Mouse (Mus musculus): ENCODE results near the gene Mipep. TPM values are rescaled to one million over a fixed set of nuclear protein-coding genes. Genes with fewer than 3 reads are reported as not detected.

Mipep gene
- polyA plus RNA-seq, 1 experiment = 18.6 TPM

GRCm38 (mm10) chr14:60776521-60776920 is 7.9 kb upstream of the Mipep start:
- TF ChIP-seq POLR2A (IDR thresholded peaks at IDR 0.05; ENCODE audit: low read depth, low read length) (no peak), CTCF (conservative IDR thresholded peaks at IDR 0.05; ENCODE audit: insufficient read depth, insufficient read length, low read depth, low read length) (no peak)
- Histone ChIP-seq H3K4me3 (ENCODE audit: insufficient read depth, low read depth, low read length) (no peak overlapping the region), H3K36me3 (ENCODE audit: control insufficient read depth, insufficient read depth, low read length) (no peaks in the 10 kb centered on the region), H3K27me3 (replicated peaks; ENCODE audit: control insufficient read depth, insufficient read depth, low read length) (no peaks in the 10 kb centered on the region), H3K27ac (ENCODE audit: insufficient read depth, low read depth, low read length) (no peak overlapping the region), H3K4me1 (ENCODE audit: control insufficient read depth, insufficient read depth, low read length) (no peaks in the 10 kb centered on the region)
- DNase-seq = no peak
- WGBS = 88% methylated on average over 8 of the region's 8 CpGs

- Histone ChIP-seq H3K27ac (ENCODE audit: insufficient read depth, low read depth, low read length) (no peak overlapping the region), H3K36me3 (ENCODE audit: control insufficient read depth, insufficient read depth, low read length) (no peaks in the 10 kb centered on the region), H3K27me3 (replicated peaks; ENCODE audit: control insufficient read depth, insufficient read depth, low read length) (no peaks in the 10 kb centered on the region), H3K4me1 (ENCODE audit: control insufficient read depth, insufficient read depth, low read length) (no peaks in the 10 kb centered on the region), H3K4me3 (ENCODE audit: insufficient read depth, low read depth, low read length) (no peak overlapping the region)
- TF ChIP-seq CTCF (conservative IDR thresholded peaks at IDR 0.05; ENCODE audit: insufficient read depth, insufficient read length, low read depth, low read length) = no peak
- TF ChIP-seq POLR2A (IDR thresholded peaks at IDR 0.05; ENCODE audit: low read depth, low read length) = no peak
- 90% methylated on average over 5 of the region's 5 CpGs for WGBS
- no peak for DNase-seq
Observed at GRCm38 (mm10) chr14:60777485-60777919, 6.9 kb upstream of the Mipep start.

- no peaks in the 10 kb centered on the region for H3K27me3 ChIP-seq (replicated peaks; ENCODE audit: control insufficient read depth, insufficient read depth, low read length)
- no peak for DNase-seq
- no peak for TF ChIP-seq POLR2A (IDR thresholded peaks at IDR 0.05; ENCODE audit: low read depth, low read length)
- TF ChIP-seq CTCF (conservative IDR thresholded peaks at IDR 0.05; ENCODE audit: insufficient read depth, insufficient read length, low read depth, low read length) = no peak
- 92% methylated on average over 7 of the region's 7 CpGs for WGBS
- no peaks in the 10 kb centered on the region for H3K36me3 ChIP-seq (ENCODE audit: control insufficient read depth, insufficient read depth, low read length)
- H3K27ac ChIP-seq (ENCODE audit: insufficient read depth, low read depth, low read length) = no peak overlapping the region
- H3K4me1 ChIP-seq (ENCODE audit: control insufficient read depth, insufficient read depth, low read length) = no peaks in the 10 kb centered on the region
- no peak overlapping the region for H3K4me3 ChIP-seq (ENCODE audit: insufficient read depth, low read depth, low read length)
Observed at GRCm38 (mm10) chr14:60779198-60779597, 5.2 kb upstream of the Mipep start.

- H3K36me3 ChIP-seq (ENCODE audit: control insufficient read depth, insufficient read depth, low read length) = no peaks in the 10 kb centered on the region
- no peaks in the 10 kb centered on the region for H3K4me1 ChIP-seq (ENCODE audit: control insufficient read depth, insufficient read depth, low read length)
- 49% methylated on average over 7 of the region's 7 CpGs for WGBS
- H3K4me3 ChIP-seq (ENCODE audit: insufficient read depth, low read depth, low read length) = no peak overlapping the region
- H3K27ac ChIP-seq (ENCODE audit: insufficient read depth, low read depth, low read length) = no peak overlapping the region
- no peak for DNase-seq
- H3K27me3 ChIP-seq (replicated peaks; ENCODE audit: control insufficient read depth, insufficient read depth, low read length) = no peaks in the 10 kb centered on the region
- TF ChIP-seq POLR2A (IDR thresholded peaks at IDR 0.05; ENCODE audit: low read depth, low read length) (no peak), CTCF (conservative IDR thresholded peaks at IDR 0.05; ENCODE audit: insufficient read depth, insufficient read length, low read depth, low read length) (no peak)
Observed at GRCm38 (mm10) chr14:60782121-60782656, 2.2 kb upstream of the Mipep start.

- Histone ChIP-seq H3K4me3 (ENCODE audit: insufficient read depth, low read depth, low read length) (no peak overlapping the region), H3K27ac (ENCODE audit: insufficient read depth, low read depth, low read length) (no peak overlapping the region), H3K36me3 (ENCODE audit: control insufficient read depth, insufficient read depth, low read length) (no peaks in the 10 kb centered on the region), H3K27me3 (replicated peaks; ENCODE audit: control insufficient read depth, insufficient read depth, low read length) (no peaks in the 10 kb centered on the region), H3K4me1 (ENCODE audit: control insufficient read depth, insufficient read depth, low read length) (no peaks in the 10 kb centered on the region)
- TF ChIP-seq CTCF (conservative IDR thresholded peaks at IDR 0.05; ENCODE audit: insufficient read depth, insufficient read length, low read depth, low read length) (no peak), POLR2A (IDR thresholded peaks at IDR 0.05; ENCODE audit: low read depth, low read length) (no peak)
- WGBS = 47% methylated on average over 8 of the region's 8 CpGs
- DNase-seq = no peak
Observed at GRCm38 (mm10) chr14:60783196-60783595, 1.2 kb upstream of the Mipep start.

- WGBS = 36% methylated on average over 3 of the region's 3 CpGs
- TF ChIP-seq POLR2A (IDR thresholded peaks at IDR 0.05; ENCODE audit: low read depth, low read length) (no peak), CTCF (conservative IDR thresholded peaks at IDR 0.05; ENCODE audit: insufficient read depth, insufficient read length, low read depth, low read length) (peak; percentile 69)
- Histone ChIP-seq H3K4me1 (ENCODE audit: control insufficient read depth, insufficient read depth, low read length) (no peaks in the 10 kb centered on the region), H3K4me3 (ENCODE audit: insufficient read depth, low read depth, low read length) (no peak overlapping the region), H3K36me3 (ENCODE audit: control insufficient read depth, insufficient read depth, low read length) (no peaks in the 10 kb centered on the region), H3K27ac (ENCODE audit: insufficient read depth, low read depth, low read length) (no peak overlapping the region), H3K27me3 (replicated peaks; ENCODE audit: control insufficient read depth, insufficient read depth, low read length) (no peaks in the 10 kb centered on the region)
- peak; percentile 54 for DNase-seq
Observed at GRCm38 (mm10) chr14:60790103-60790502, 5.7 kb downstream of the Mipep start.

GRCm38 (mm10) chr14:60796600-60797322 is 12.4 kb downstream of the Mipep start:
- H3K27me3 ChIP-seq (replicated peaks; ENCODE audit: control insufficient read depth, insufficient read depth, low read length) = no peaks in the 10 kb centered on the region
- H3K4me3 ChIP-seq (ENCODE audit: insufficient read depth, low read depth, low read length) = no peak overlapping the region
- no peak for TF ChIP-seq CTCF (conservative IDR thresholded peaks at IDR 0.05; ENCODE audit: insufficient read depth, insufficient read length, low read depth, low read length)
- no peak for TF ChIP-seq POLR2A (IDR thresholded peaks at IDR 0.05; ENCODE audit: low read depth, low read length)
- H3K27ac ChIP-seq (ENCODE audit: insufficient read depth, low read depth, low read length) = no peak overlapping the region
- WGBS = 75% methylated on average over 4 of the region's 4 CpGs
- no peaks in the 10 kb centered on the region; the same call in 1 of the 2 replicates for H3K36me3 ChIP-seq (ENCODE audit: control insufficient read depth, insufficient read depth, low read length)
- no peaks in the 10 kb centered on the region for H3K4me1 ChIP-seq (ENCODE audit: control insufficient read depth, insufficient read depth, low read length)
- no peak for DNase-seq

Measured in kidney, adult 2 months (tissue).